Mouse (Mus musculus) MEL (cell line): ENCODE measurements around the gene Gpr162.

ENCODE experiments used
- CHD1 ChIP-seq: IDR thresholded peaks from 2 replicates; pipeline ENCODE4 v1.6.1; 2012; ENCODE audit warnings: low read depth, mild to moderate bottlenecking, inconsistent platforms, low read length, improper control_type of control experiment
- CTCF ChIP-seq, 3 experiments: IDR thresholded peaks in 2 of 3; conservative IDR thresholded peaks in 1 of 3; 2 replicates each; pipeline ENCODE4 v1.5.1; 2011 to 2012; ENCODE audit warnings: low read length in 3 of 3, low read depth in 2 of 3, mild to moderate bottlenecking in 2 of 3, improper control_type of control experiment in 1 of 3, inconsistent platforms in 1 of 3, mixed read lengths in 1 of 3, moderate library complexity in 1 of 3; ENCODE audit not compliant: control insufficient read depth in 1 of 3, insufficient read depth in 1 of 3, poor library complexity in 1 of 3, severe bottlenecking in 1 of 3
- E2F4 ChIP-seq: IDR thresholded peaks from 2 replicates; pipeline ENCODE4 v1.6.1; 2011; ENCODE audit warnings: low read depth, low read length, improper control_type of control experiment, borderline replicate concordance
- GATA1 ChIP-seq: IDR thresholded peaks from 2 replicates; pipeline ENCODE4 v1.6.1; 2011; ENCODE audit warnings: low read depth, low read length, improper control_type of control experiment
- MAX ChIP-seq: IDR thresholded peaks from 2 replicates; pipeline ENCODE4 v1.6.1; 2011; ENCODE audit warnings: low read length, improper control_type of control experiment
- MAZ ChIP-seq: IDR thresholded peaks from 2 replicates; pipeline ENCODE4 v1.6.1; 2012; ENCODE audit warnings: low read depth, mild to moderate bottlenecking, inconsistent platforms, low read length, improper control_type of control experiment
- MEF2A ChIP-seq: IDR thresholded peaks from 2 replicates; pipeline ENCODE4 v1.6.1; 2014; ENCODE audit warnings: low read depth, mild to moderate bottlenecking, inconsistent platforms, low read length, improper control_type of control experiment; ENCODE audit not compliant: poor library complexity, insufficient replicate concordance, severe bottlenecking; ENCODE audit errors: extremely low read depth
- NELFE ChIP-seq: IDR thresholded peaks from 2 replicates; pipeline ENCODE4 v1.6.1; 2011; ENCODE audit warnings: low read depth, low read length, improper control_type of control experiment
- POLR2A ChIP-seq, 2 experiments: IDR thresholded peaks; 2 replicates each; pipeline ENCODE4 v1.6.1; 2011 to 2012; ENCODE audit warnings: low read length in 2 of 2, mild to moderate bottlenecking in 2 of 2, control low read depth in 1 of 2, improper control_type of control experiment in 1 of 2, low read depth in 1 of 2, moderate library complexity in 1 of 2; ENCODE audit not compliant: control insufficient read depth in 1 of 2, insufficient read depth in 1 of 2, poor library complexity in 1 of 2
- POLR2AphosphoS2 ChIP-seq: IDR thresholded peaks from 2 replicates; pipeline ENCODE4 v1.6.1; 2011; ENCODE audit warnings: low read length, improper control_type of control experiment
- TAL1 ChIP-seq: IDR thresholded peaks from 2 replicates; pipeline ENCODE4 v1.6.1; 2012; ENCODE audit warnings: mild to moderate bottlenecking, inconsistent platforms, low read length, moderate library complexity, mixed read lengths
- TBP ChIP-seq: IDR thresholded peaks from 2 replicates; pipeline ENCODE4 v1.8.0; 2011; ENCODE audit warnings: low read depth, low read length, improper control_type of control experiment
- USF1 ChIP-seq: IDR thresholded peaks from 2 replicates; pipeline ENCODE4 v1.6.1; 2014; ENCODE audit warnings: low read depth, mild to moderate bottlenecking, inconsistent platforms, low read length, improper control_type of control experiment, moderate library complexity
- ZC3H11A ChIP-seq: IDR thresholded peaks from 2 replicates; pipeline ENCODE4 v1.6.1; 2012; ENCODE audit warnings: low read depth, mild to moderate bottlenecking, inconsistent platforms, low read length, improper control_type of control experiment

DNA sequence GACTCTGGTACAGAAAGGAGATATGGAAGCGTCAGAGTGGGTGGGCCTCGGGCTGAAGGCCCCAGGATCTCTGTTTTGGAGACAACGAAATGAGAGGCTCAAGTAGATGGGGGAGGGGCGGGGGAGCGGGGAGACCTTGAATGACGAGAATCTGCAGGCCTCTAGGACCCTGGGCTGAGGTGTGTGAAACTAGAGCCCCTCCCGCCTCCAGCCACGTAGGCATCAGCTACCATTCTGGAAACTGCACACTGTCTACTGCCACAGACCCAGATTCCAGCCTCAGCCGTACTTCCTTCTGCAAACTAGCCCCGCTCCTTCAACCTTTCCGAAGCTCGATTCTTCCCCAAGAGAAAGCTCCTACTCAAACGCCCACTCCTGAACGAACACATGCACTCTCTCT, 7.5 kb downstream of the Gpr162 start:
- TF ChIP-seq CHD1 (no peak), ZC3H11A (no peak), NELFE (no peak), MAX (no peak), POLR2A (IDR thresholded peaks at IDR 0.05; ENCODE audit: control insufficient read depth in 1 of 2, insufficient read depth in 1 of 2, low read depth in 1 of 2, low read length in 2 of 2, poor library complexity in 1 of 2) (no peak), USF1 (no peak), TAL1 (no peak), CTCF (IDR thresholded peaks at IDR 0.05 in 2 of 3, conservative IDR thresholded peaks at IDR 0.05 in 1 of 3; ENCODE audit: control insufficient read depth in 1 of 3, insufficient read depth in 1 of 3, low read depth in 2 of 3, low read length in 3 of 3, poor library complexity in 1 of 3, severe bottlenecking in 1 of 3) (no peak), E2F4 (no peak), MAZ (no peak), GATA1 (no peak), POLR2AphosphoS2 (no peak), MEF2A (no peak), TBP (no peak)
